Mouse (Mus musculus) MEL (cell line): ENCODE results near the gene Tmem108.

Experiments used
- EP300 ChIP-seq, 2 experiments: IDR thresholded peaks; 2 replicates each; pipeline ENCODE4 v1.6.1; 2011; ENCODE audit warnings: improper control_type of control experiment in 2 of 2, low read length in 2 of 2, low read depth in 1 of 2, mild to moderate bottlenecking in 1 of 2
- MAFK ChIP-seq: IDR thresholded peaks from 2 replicates; pipeline ENCODE4 v1.6.1; 2011; ENCODE audit warnings: low read depth, mild to moderate bottlenecking, low read length, improper control_type of control experiment, borderline replicate concordance
- MAX ChIP-seq: IDR thresholded peaks from 2 replicates; pipeline ENCODE4 v1.6.1; 2011; ENCODE audit warnings: low read length, improper control_type of control experiment
- POLR2A ChIP-seq, 2 experiments: IDR thresholded peaks; 2 replicates each; pipeline ENCODE4 v1.6.1; 2011 to 2012; ENCODE audit warnings: low read length in 2 of 2, mild to moderate bottlenecking in 2 of 2, control low read depth in 1 of 2, improper control_type of control experiment in 1 of 2, low read depth in 1 of 2, moderate library complexity in 1 of 2; ENCODE audit not compliant: control insufficient read depth in 1 of 2, insufficient read depth in 1 of 2, poor library complexity in 1 of 2
- POLR2AphosphoS5 ChIP-seq: IDR thresholded peaks from 2 replicates; pipeline ENCODE4 v1.6.1; 2012; ENCODE audit warnings: low read depth, borderline replicate concordance, mild to moderate bottlenecking, inconsistent platforms, low read length, moderate library complexity, mixed read lengths
- TAL1 ChIP-seq: IDR thresholded peaks from 2 replicates; pipeline ENCODE4 v1.6.1; 2012; ENCODE audit warnings: mild to moderate bottlenecking, inconsistent platforms, low read length, moderate library complexity, mixed read lengths
- ZC3H11A ChIP-seq: IDR thresholded peaks from 2 replicates; pipeline ENCODE4 v1.6.1; 2012; ENCODE audit warnings: low read depth, mild to moderate bottlenecking, inconsistent platforms, low read length, improper control_type of control experiment
- ZKSCAN1 ChIP-seq: IDR thresholded peaks from 2 replicates; pipeline ENCODE4 v1.6.1; 2012; ENCODE audit warnings: low read depth, mild to moderate bottlenecking, inconsistent platforms, low read length, improper control_type of control experiment, moderate library complexity

GRCm38 (mm10) chr9:103729716-103730115 lies 31.9 kb downstream of the Tmem108 start:
- TF ChIP-seq POLR2AphosphoS5 (no peak), EP300 (IDR thresholded peaks at IDR 0.05; ENCODE audit: low read depth in 1 of 2, low read length in 2 of 2) (no peak), ZKSCAN1 (no peak), POLR2A (IDR thresholded peaks at IDR 0.05; ENCODE audit: control insufficient read depth in 1 of 2, insufficient read depth in 1 of 2, low read depth in 1 of 2, low read length in 2 of 2, poor library complexity in 1 of 2) (no peak), MAFK (no peak), ZC3H11A (no peak), MAX (no peak), TAL1 (no peak)
